Mouse (Mus musculus) testis, postnatal 14 days (tissue): ENCODE measurements around the gene Tfap4.

Source experiments
- DNase-seq: peaks from one replicate; pipeline ENCODE4 v3.0.0; 2021; ENCODE audit warnings: low spot score

Tfap4 gene

GRCm38 (mm10) chr16:4559715-4560144 is at the start of gene Tfap4:
Gene Tfap4, minus strand, starts transcription at chr16:4559854.
- DNase-seq = peak; percentile 86

GRCm38 (mm10) chr16:4608532-4609059 is 48.9 kb upstream of the Tfap4 start:
- no peak for DNase-seq

GRCm38 (mm10) chr16:4607818-4608531 is 48.3 kb upstream of the Tfap4 start:
- DNase-seq = peak; percentile 44

- DNase-seq = no peak
Observed at GRCm38 (mm10) chr16:4606431-4607084, 46.9 kb upstream of the Tfap4 start.

GRCm38 (mm10) chr16:4605514-4606131 is 46.0 kb upstream of the Tfap4 start:
- DNase-seq = no peak

- no peak for DNase-seq
Observed at GRCm38 (mm10) chr16:4604293-4604837, 44.7 kb upstream of the Tfap4 start.

GRCm38 (mm10) chr16:4603453-4603837 is 43.8 kb upstream of the Tfap4 start:
- no peak for DNase-seq

- no peak for DNase-seq
Observed at GRCm38 (mm10) chr16:4602766-4603452, 43.3 kb upstream of the Tfap4 start.

GRCm38 (mm10) chr16:4602189-4602588 is 42.5 kb upstream of the Tfap4 start:
- DNase-seq = no peak

GRCm38 (mm10) chr16:4600701-4601310 is 41.2 kb upstream of the Tfap4 start:
- DNase-seq = no peak

- DNase-seq = no peak
Observed at GRCm38 (mm10) chr16:4599616-4600015, 40.0 kb upstream of the Tfap4 start.

- DNase-seq = no peak
Observed at GRCm38 (mm10) chr16:4598891-4599543, 39.4 kb upstream of the Tfap4 start.

GRCm38 (mm10) chr16:4598041-4598440 is 38.4 kb upstream of the Tfap4 start:
- no peak for DNase-seq

- DNase-seq = no peak
Observed at GRCm38 (mm10) chr16:4597296-4597695, 37.6 kb upstream of the Tfap4 start.

GRCm38 (mm10) chr16:4596836-4597235 is 37.2 kb upstream of the Tfap4 start:
- DNase-seq = no peak

- DNase-seq = no peak
Observed at GRCm38 (mm10) chr16:4596141-4596728, 36.6 kb upstream of the Tfap4 start.

GRCm38 (mm10) chr16:4595527-4595963 is 35.9 kb upstream of the Tfap4 start:
- peak; percentile 55 for DNase-seq

- DNase-seq = peak; percentile 53
Observed at GRCm38 (mm10) chr16:4594814-4595526, 35.3 kb upstream of the Tfap4 start.

GRCm38 (mm10) chr16:4593971-4594813 is 34.5 kb upstream of the Tfap4 start, which contains the start of gene Glis2:
Gene Glis2, plus strand, starts transcription at chr16:4594713.
- peak; percentile 74 for DNase-seq
